Mouse (Mus musculus): ENCODE data around the gene Arv1.
A peak's percentile ranks its signal among the peaks of the same experiment; 100 is the strongest.

Arv1 gene

GRCm38 (mm10) chr8:124724301-124724700 lies 2.4 kb downstream of the Arv1 start:
- no peak for DNase-seq (ENCODE audit: low read depth, low spot score)

DNA sequence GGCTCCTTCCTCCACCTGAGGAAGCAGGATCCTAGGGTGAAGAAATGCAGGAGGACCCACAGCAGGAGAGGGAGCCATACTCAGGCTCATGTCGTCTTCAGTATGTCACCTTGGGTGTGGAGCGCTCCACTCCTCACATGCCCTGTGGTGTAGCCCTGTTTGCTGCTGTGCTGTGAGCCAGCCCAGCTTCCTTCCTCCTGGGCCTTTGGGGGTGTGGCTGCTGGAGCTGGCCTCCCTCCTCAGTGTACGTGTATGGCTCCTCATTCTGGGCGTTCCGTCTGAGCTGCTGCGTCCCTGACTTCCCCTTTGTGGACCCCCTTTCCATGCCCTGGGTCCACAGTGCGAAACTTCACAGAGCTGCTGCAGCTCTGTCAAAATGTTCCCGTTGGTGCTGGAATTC lies 10.9 kb downstream of the Arv1 start:
- DNase-seq (ENCODE audit: low read depth, low spot score): no peak

- peak; percentile 55 for DNase-seq (ENCODE audit: low read depth, low spot score)
Observed at GRCm38 (mm10) chr8:124735371-124735911, 13.5 kb downstream of the Arv1 start.

DNA sequence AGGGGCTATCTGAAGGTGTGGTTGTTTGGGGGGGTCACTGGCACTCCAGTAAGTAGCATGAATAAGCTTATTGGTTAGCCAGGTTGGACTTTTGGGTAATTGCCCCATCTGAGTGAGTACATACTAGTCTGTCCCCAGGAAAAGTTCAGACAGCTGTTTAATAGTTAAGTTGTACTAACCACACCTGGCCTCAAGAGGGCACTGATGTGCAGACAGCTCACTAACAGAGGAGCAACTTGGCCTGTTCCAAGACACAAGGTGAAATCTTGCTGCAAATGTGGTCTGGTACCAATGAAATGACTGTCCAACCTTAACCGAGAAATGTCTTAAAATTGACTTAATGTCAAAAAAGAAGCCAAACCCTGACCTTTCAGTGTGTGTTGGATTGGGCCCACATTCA lies 17.3 kb downstream of the Arv1 start:
- peak; percentile 72 for DNase-seq (ENCODE audit: low read depth, low spot score)

GRCm38 (mm10) chr8:124746661-124747060 lies 24.7 kb downstream of the Arv1 start:
- DNase-seq (ENCODE audit: low read depth, low spot score): no peak

GRCm38 (mm10) chr8:124751191-124751590 lies 29.3 kb downstream of the Arv1 start:
- peak; percentile 51 for DNase-seq (ENCODE audit: low read depth, low spot score)

GRCm38 (mm10) chr8:124751709-124752173 lies 29.8 kb downstream of the Arv1 start, which contains the start of gene Fam89a:
Fam89a (minus strand) TSS chr8:124751832.
- peak; percentile 85 for DNase-seq (ENCODE audit: low read depth, low spot score)

- no peak for DNase-seq (ENCODE audit: low read depth, low spot score)
Observed at GRCm38 (mm10) chr8:124752325-124752862, 30.5 kb downstream of the Arv1 start.

GRCm38 (mm10) chr8:124754101-124754791 lies 32.3 kb downstream of the Arv1 start:
- DNase-seq (ENCODE audit: low read depth, low spot score): no peak

DNA sequence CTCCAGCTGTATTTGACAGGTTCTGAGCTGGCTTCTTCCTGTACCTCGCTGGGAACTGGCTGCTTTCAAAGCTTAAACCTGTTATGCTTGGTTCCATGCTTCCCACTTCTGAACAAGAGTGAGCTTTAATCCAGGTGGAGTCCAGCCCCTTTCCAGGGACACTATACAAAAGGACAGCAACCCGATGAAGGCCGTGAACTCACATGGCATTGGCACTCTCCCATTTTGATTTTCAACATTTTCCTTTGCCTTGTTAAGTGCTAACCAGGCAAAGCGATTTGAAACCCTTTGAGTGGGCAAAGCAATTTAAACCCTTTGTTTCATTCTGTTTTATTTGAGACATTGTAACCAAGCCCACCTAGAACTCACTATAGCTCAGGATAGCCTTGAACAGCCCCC lies 32.9 kb downstream of the Arv1 start:
- DNase-seq (ENCODE audit: low read depth, low spot score): no peak

GRCm38 (mm10) chr8:124755481-124755880 lies 33.5 kb downstream of the Arv1 start:
- no peak for DNase-seq (ENCODE audit: low read depth, low spot score)

DNA sequence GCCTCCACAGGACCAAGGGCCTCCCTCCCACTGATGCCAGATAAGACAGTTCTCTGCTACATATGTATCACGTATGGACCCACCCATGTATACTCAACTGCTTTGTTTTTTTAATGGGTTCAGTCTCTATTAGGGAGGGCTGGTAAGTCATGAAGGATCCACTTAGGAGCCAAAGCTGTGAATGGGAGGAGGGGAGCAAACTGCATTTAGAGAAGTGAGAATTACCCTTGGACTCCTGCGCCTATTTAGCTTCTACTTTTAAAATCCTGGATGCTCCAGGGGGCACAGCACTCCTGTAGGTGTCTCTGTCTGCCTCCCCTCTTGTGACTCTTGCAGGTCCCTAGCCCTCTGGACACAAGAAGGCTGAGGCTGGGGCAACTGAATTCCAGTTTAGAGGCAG lies 34.2 kb downstream of the Arv1 start:
- DNase-seq (ENCODE audit: low read depth, low spot score): no peak

DNA sequence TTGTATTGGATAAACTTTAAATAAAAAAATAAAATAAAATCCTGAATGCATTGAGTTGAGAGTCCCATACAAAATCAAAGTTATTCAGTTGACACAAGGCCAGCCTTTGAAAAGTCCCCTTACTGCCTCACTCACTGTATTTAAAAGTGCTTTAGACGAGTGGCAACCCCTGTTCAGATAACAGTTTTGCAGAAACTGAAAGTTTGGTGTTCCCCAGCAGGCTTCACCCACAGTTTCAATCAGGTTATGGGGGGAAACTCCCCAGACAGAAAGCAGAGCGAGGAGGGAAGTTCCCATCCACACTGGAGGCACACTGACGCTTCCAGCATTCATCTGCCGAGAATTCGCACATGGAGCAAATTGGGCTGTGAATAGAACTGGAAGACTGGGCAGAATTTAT lies 34.7 kb downstream of the Arv1 start:
- DNase-seq (ENCODE audit: low read depth, low spot score): no peak

GRCm38 (mm10) chr8:124758544-124758943 lies 36.6 kb downstream of the Arv1 start:
- DNase-seq (ENCODE audit: low read depth, low spot score): peak; percentile 78

DNA sequence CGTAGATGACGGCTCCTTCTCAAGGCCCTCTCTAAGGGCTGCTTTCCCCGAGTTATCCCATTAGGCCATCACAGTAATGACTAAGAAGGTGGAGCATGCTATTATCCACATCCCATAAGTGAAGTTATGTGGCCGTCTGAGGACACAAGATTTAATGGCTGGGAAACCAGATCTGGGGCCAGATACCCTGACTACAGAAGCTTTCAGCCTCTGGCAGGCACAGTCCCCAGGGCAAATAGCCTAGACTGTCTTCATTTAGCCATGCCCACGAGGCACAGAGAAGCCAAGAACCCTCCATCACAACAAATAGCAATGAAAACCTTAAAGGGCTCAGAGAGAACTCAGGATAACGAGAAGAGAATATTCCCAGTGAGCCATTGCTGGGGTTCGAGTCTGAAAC lies 41.1 kb downstream of the Arv1 start:
- no peak for DNase-seq (ENCODE audit: low read depth, low spot score)

- no peak for DNase-seq (ENCODE audit: low read depth, low spot score)
Observed at GRCm38 (mm10) chr8:124772389-124772788, 50.5 kb downstream of the Arv1 start.

GRCm38 (mm10) chr8:124775695-124776094 lies 53.8 kb downstream of the Arv1 start:
- DNase-seq (ENCODE audit: low read depth, low spot score): peak; percentile 82

DNA sequence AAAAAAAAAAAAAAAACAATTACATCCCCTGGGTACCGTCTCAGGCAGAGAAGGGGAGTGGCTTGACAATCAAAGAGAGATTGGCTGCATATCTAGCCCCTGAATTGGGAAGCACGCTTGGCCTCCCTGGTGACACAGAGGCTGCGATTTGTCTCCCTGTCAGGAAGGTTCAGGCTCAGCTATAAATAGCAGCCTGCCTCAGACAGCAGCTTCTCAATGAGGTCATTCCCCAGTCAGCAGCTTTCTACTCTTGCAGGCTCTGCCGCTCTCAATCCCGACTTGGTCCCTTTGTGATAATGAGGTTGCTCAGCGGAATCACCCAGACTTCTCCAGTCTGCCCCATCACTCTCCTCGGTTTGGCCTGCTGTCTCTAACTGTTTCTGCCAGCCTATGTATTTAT lies 58.3 kb downstream of the Arv1 start:
- no peak for DNase-seq (ENCODE audit: low read depth, low spot score)

DNA sequence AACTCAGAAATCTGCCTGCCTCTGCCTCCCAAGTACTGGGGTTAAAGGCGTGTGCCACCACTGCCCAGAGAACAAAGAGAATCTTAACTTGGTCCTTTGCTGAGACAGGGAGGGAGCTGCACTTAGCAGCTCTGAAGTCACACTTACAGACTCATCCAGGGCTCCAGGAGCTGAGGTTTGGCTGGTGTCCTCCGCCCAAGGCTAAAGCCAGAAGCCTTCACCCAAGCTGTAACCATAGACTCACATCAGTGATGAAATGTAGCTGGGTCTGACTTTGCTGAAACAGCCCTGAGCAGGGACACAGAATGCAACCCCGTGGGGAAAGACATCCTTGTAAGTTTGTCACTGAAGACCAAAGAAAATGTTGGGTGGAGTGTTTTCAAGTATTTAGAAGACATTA lies 60.5 kb downstream of the Arv1 start:
- DNase-seq (ENCODE audit: low read depth, low spot score): no peak

GRCm38 (mm10) chr8:124783228-124783627 lies 61.3 kb downstream of the Arv1 start:
- peak; percentile 26 for DNase-seq (ENCODE audit: low read depth, low spot score)

Data from ZHBTc4 (cell line).